Mouse (Mus musculus) lung, adult 2 months (tissue): ENCODE results near the gene Ldlrad3.

Experiments used
- CTCF ChIP-seq: fragments of 200-500 bp; IDR thresholded peaks from 2 replicates; pipeline ENCODE4 v1.5.1; 2011; ENCODE audit warnings: mild to moderate bottlenecking, low read length, control low read depth; ENCODE audit not compliant: insufficient read depth
- POLR2A ChIP-seq: fragments of 200-500 bp; IDR thresholded peaks from 2 replicates; pipeline ENCODE4 v1.6.1; 2011; ENCODE audit warnings: low read depth, mild to moderate bottlenecking, control low read depth, low read length, borderline replicate concordance; ENCODE audit errors: extremely low read depth

- TF ChIP-seq POLR2A (no peak), CTCF (no peak)
These were observed 875 bp downstream of the Ldlrad3 start for GRCm38 (mm10) chr2:102185069-102185950.
